Mouse (Mus musculus): ENCODE data around the gene Bicd2.

DNA sequence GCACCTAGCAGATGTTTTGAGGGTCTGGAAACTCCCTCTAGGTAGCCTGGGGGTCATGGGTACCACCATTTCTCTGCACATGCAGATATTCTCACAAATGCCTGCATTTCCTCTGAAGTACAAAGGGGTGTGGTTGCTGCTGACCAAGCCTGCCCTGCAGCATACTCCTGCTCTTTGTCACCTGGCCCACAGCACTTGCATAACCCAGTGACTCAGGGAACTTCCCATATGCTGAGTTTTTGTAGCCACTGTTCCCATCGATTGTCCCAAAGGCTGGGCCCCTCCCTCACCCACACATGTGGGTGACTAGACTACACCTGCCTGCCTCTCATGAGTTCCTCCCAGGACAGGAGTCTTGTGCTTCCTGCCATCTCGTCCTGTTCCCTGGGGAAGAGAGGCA lies 61.2 kb downstream of the Bicd2 start:
- TF ChIP-seq CTCF (conservative IDR thresholded peaks at IDR 0.05; ENCODE audit: low read length) (no peak), POU5F1 (IDR thresholded peaks at IDR 0.05; ENCODE audit: borderline replicate concordance, low read length) (no peak), NANOG (IDR thresholded peaks at IDR 0.05; ENCODE audit: borderline replicate concordance, low read length) (no peak)
